Mouse (Mus musculus): ENCODE data around the gene Qrich2. TPM values are rescaled to one million over a fixed set of nuclear protein-coding genes. Genes with fewer than 3 reads are reported as not detected.

Gene Qrich2
- total and polyA plus RNA-seq, 3 experiments, result 0.29 to 0.38 (median 0.32) TPM

GRCm38 (mm10) chr11:116418841-116419462 is 47.1 kb downstream of the Qrich2 start:
- Histone ChIP-seq H3K9me3 (replicated peaks; ENCODE audit: low read length) (no peaks in the 10 kb centered on the region), H3K4me1 (ENCODE audit: control insufficient read depth in 1 of 2, insufficient read depth in 2 of 2) (peaks cover 54 to 93% of the 10 kb centered on the region in 2 experiments), H3K79me2 (replicated peaks; ENCODE audit: control insufficient read depth, extremely low read depth, insufficient read depth, poor library complexity, severe bottlenecking) (peaks cover 28% of the 10 kb centered on the region), H3K36me3 (replicated peaks in 1 of 2; ENCODE audit: control insufficient read depth in 1 of 2, insufficient read depth in 1 of 2, low read length in 1 of 2) (peaks cover 0 to 3% of the 10 kb centered on the region in 2 experiments), H3K4me3 (replicated peaks in 1 of 3; ENCODE audit: low read depth in 2 of 3, low read length in 2 of 3, poor library complexity in 1 of 3) (no peak overlapping the region), H3K27me3 (replicated peaks) (no peaks in the 10 kb centered on the region), H3K9ac (ENCODE audit: insufficient read depth, low read depth) (peak overlapping the region; percentile 57), H3K27ac (ENCODE audit: insufficient read depth, low read depth) (peak overlapping the region; percentile 99), H3K4me2 (ENCODE audit: insufficient read depth, low read depth, poor library complexity, severe bottlenecking) (peak overlapping the region; percentile 63)
- peak; percentile 75 for TF ChIP-seq MAX (IDR thresholded peaks at IDR 0.05; ENCODE audit: low read length)
- TF ChIP-seq CHD1 (IDR thresholded peaks at IDR 0.05; ENCODE audit: low read depth, low read length), result no peak
- peak; percentile 87 for TF ChIP-seq ETS1 (conservative IDR thresholded peaks at IDR 0.05; ENCODE audit: low read depth, low read length)
- no peak for TF ChIP-seq ELF1 (IDR thresholded peaks at IDR 0.05; ENCODE audit: low read depth, low read length)
- no peak for TF ChIP-seq UBTF (IDR thresholded peaks at IDR 0.05; ENCODE audit: low read depth, low read length)
- TF ChIP-seq MAZ (IDR thresholded peaks at IDR 0.05; ENCODE audit: low read depth, low read length), result no peak; the same call in 1 of the 2 replicates
- peak; percentile 73 for TF ChIP-seq MEF2A (IDR thresholded peaks at IDR 0.05; ENCODE audit: borderline replicate concordance, low read depth, low read length)
- TF ChIP-seq NRF1 (IDR thresholded peaks at IDR 0.05; ENCODE audit: low read depth, low read length), result 0 out of 2 replicates have a peak, but pooled peaks have one; percentile 25
- peak; percentile 83 for TF ChIP-seq BHLHE40 (IDR thresholded peaks at IDR 0.05; ENCODE audit: low read depth, low read length)
- TF ChIP-seq PAX5 (IDR thresholded peaks at IDR 0.05; ENCODE audit: low read length), result no peak
- TF ChIP-seq TCF12 (IDR thresholded peaks at IDR 0.05; ENCODE audit: low read depth, low read length), result peak; percentile 90
- TF ChIP-seq IRF4 (IDR thresholded peaks at IDR 0.05; ENCODE audit: low read depth, low read length), result peak; percentile 91
- TF ChIP-seq USF2 (conservative IDR thresholded peaks at IDR 0.05; ENCODE audit: low read depth, low read length), result no peak
- TF ChIP-seq POLR2A (IDR thresholded peaks at IDR 0.05; ENCODE audit: low read depth, low read length), result 0 out of 2 replicates have a peak, but pooled peaks have one; percentile 2
- no peak; the same call in 1 of the 2 replicates for TF ChIP-seq MYC (IDR thresholded peaks at IDR 0.05; ENCODE audit: low read depth, low read length)
- TF ChIP-seq CHD2 (IDR thresholded peaks at IDR 0.05; ENCODE audit: low read length), result peak; percentile 78
- TF ChIP-seq POLR2AphosphoS2 (IDR thresholded peaks at IDR 0.05; ENCODE audit: low read depth, low read length), result no peak
- peak; percentile 44 for TF ChIP-seq HCFC1 (IDR thresholded peaks at IDR 0.05; ENCODE audit: low read depth, low read length)
- no peak; the same call in 1 of the 2 replicates for TF ChIP-seq SMC3 (IDR thresholded peaks at IDR 0.05; ENCODE audit: low read depth, low read length)
- no peak for TF ChIP-seq USF1 (IDR thresholded peaks at IDR 0.05; ENCODE audit: low read depth, low read length)
- peak; percentile 25; the same call in 1 of the 2 replicates for TF ChIP-seq NELFE (IDR thresholded peaks at IDR 0.05; ENCODE audit: low read depth, low read length)
- TF ChIP-seq MXI1 (IDR thresholded peaks at IDR 0.05; ENCODE audit: low read depth, low read length), result no peak; the same call in 1 of the 2 replicates
- peak; percentile 76 for TF ChIP-seq ZNF384 (IDR thresholded peaks at IDR 0.05; ENCODE audit: low read depth, low read length)
- TF ChIP-seq E2F4 (IDR thresholded peaks at IDR 0.05; ENCODE audit: insufficient replicate concordance, low read depth, low read length), result no peak
- TF ChIP-seq GABPA (IDR thresholded peaks at IDR 0.05; ENCODE audit: insufficient replicate concordance, low read depth, low read length), result no peak
- TF ChIP-seq ZC3H11A (IDR thresholded peaks at IDR 0.05; ENCODE audit: low read depth, low read length), result no peak
- peak; percentile 85 for TF ChIP-seq EP300 (IDR thresholded peaks at IDR 0.05; ENCODE audit: low read length)
- peak; percentile 81 for TF ChIP-seq MAFK (IDR thresholded peaks at IDR 0.05; ENCODE audit: insufficient replicate concordance, low read length)
- no peak for TF ChIP-seq CTCF (conservative IDR thresholded peaks at IDR 0.05 in 1 of 2, IDR thresholded peaks at IDR 0.05 in 1 of 2; ENCODE audit: low read depth in 2 of 2, low read length in 2 of 2)
- TF ChIP-seq RAD21 (IDR thresholded peaks at IDR 0.05; ENCODE audit: low read depth, low read length), result peak; percentile 1
- TF ChIP-seq ZKSCAN1 (IDR thresholded peaks at IDR 0.05; ENCODE audit: borderline replicate concordance, low read depth, low read length), result no peak
- 0 out of 2 replicates have a peak, but pooled peaks have one; percentile 49 for TF ChIP-seq KAT2A (IDR thresholded peaks at IDR 0.05; ENCODE audit: insufficient replicate concordance, low read length)
- TF ChIP-seq ZMIZ1 (IDR thresholded peaks at IDR 0.05; ENCODE audit: low read depth, low read length), result no peak; the same call in 1 of the 2 replicates
- TF ChIP-seq TBP (conservative IDR thresholded peaks at IDR 0.05; ENCODE audit: low read depth, low read length), result no peak
- TF ChIP-seq SIN3A (IDR thresholded peaks at IDR 0.05; ENCODE audit: low read length), result no peak
- TF ChIP-seq RCOR1 (conservative IDR thresholded peaks at IDR 0.05; ENCODE audit: low read depth, low read length), result peak; percentile 85; the same call in 1 of the 2 replicates
- TF ChIP-seq JUN (IDR thresholded peaks at IDR 0.05; ENCODE audit: insufficient read depth, low read depth, low read length), result peak; percentile 22; the same call in 1 of the 2 replicates
- peak; percentile 19; the same call in 1 of the 2 replicates for TF ChIP-seq JUND (conservative IDR thresholded peaks at IDR 0.05; ENCODE audit: low read depth, low read length)
- dilution Hi-C loops (cut with MboI; ENCODE audit: extremely low pct_ligation_motif_present, extremely low pct_unique_long_range_greater_than_20kb, low sequenced_read_pairs) (no loop called here), in situ Hi-C loops (cut with MboI; ENCODE audit: low pct_ligation_motif_present, low pct_unique_long_range_greater_than_20kb, low sequenced_read_pairs) (loop anchor here (25.0 kb wide), 1 partner anchor 782 kb away; the partner anchor contains the start of gene Slc25a19)
- peak; percentile 89 for DNase-seq (ENCODE audit: extremely low read depth)

Data from CH12.LX (cell line).